Mouse (Mus musculus) liver, embryonic 12.5 days (tissue): ENCODE results near the gene Il21. TPM values are rescaled to one million over a fixed set of nuclear protein-coding genes. Genes with fewer than 3 reads are reported as not detected.

ENCODE experiments used
- ATAC-seq: fragments of 200-750 bp; cut with Nextera tagmentation; 2 replicates; pipeline ENCODE4 v1.8.0; 2017; ENCODE audit warnings: moderate number of reproducible peaks, mild to moderate bottlenecking, moderate library complexity
- H3K27ac ChIP-seq: fragments of 300-500 bp; sonication (generic); 2 replicates; pipeline ENCODE4 v1.5.1; 2016; ENCODE audit warnings: mild to moderate bottlenecking
- H3K27me3 ChIP-seq: fragments of 300-500 bp; sonication (generic); replicated peaks from 2 replicates; pipeline ENCODE4 v1.6.1; 2016; ENCODE audit warnings: mild to moderate bottlenecking, moderate library complexity
- H3K36me3 ChIP-seq: fragments of 300-500 bp; sonication (generic); 2 replicates; pipeline ENCODE4 v1.6.1; 2016; ENCODE audit warnings: mild to moderate bottlenecking, moderate library complexity
- H3K4me1 ChIP-seq: fragments of 300-500 bp; sonication (generic); 2 replicates; pipeline ENCODE4 v1.6.1; 2016
- H3K4me2 ChIP-seq: fragments of 300-500 bp; sonication (generic); 2 replicates; pipeline ENCODE4 v1.6.1; 2016; ENCODE audit warnings: mild to moderate bottlenecking, moderate library complexity
- H3K4me3 ChIP-seq: fragments of 300-500 bp; sonication (generic); 2 replicates; pipeline ENCODE4 v1.5.1; 2016; ENCODE audit warnings: mild to moderate bottlenecking, moderate library complexity
- H3K9ac ChIP-seq: fragments of 300-500 bp; sonication (generic); 2 replicates; pipeline ENCODE4 v1.6.1; 2016; ENCODE audit warnings: mild to moderate bottlenecking, moderate library complexity
- H3K9me3 ChIP-seq: fragments of 300-500 bp; sonication (generic); replicated peaks from 2 replicates; pipeline ENCODE4 v1.6.1; 2016; ENCODE audit warnings: mild to moderate bottlenecking, moderate library complexity
- WGBS: fragments of 180-500 bp; shearing (Covaris S2); methylation state at CpG from one replicate; pipeline ENCODE4 v1.1.7; 2016; ENCODE audit not compliant: insufficient replicate concordance; 5-methylcytosine and 5-hydroxymethylcytosine counted together
- microRNA-seq: library from miRNA; unstranded; fragments of <30 nt; microRNA quantifications from one replicate; pipeline ENCODE4, GENCODE M21; 2017
- polyA plus RNA-seq: library from polyadenylated mRNA; unstranded; fragments of >200 nt; fragmentation: Nextera tagmentation; extraction: Ambion mirVana; gene quantifications from 2 replicates; pipeline ENCODE4 v1.2.1, GENCODE M21; 2016

Il21 gene
- polyA plus RNA-seq, 1 experiment from 2014 or later = not detected

- H3K36me3 ChIP-seq = no peaks in the 10 kb centered on the region
- H3K4me1 ChIP-seq = no peaks in the 10 kb centered on the region
- no peak overlapping the region for H3K27ac ChIP-seq
- no peak overlapping the region for H3K9ac ChIP-seq
- H3K4me2 ChIP-seq = no peak overlapping the region
- ATAC-seq = no peak
- no peak overlapping the region for H3K4me3 ChIP-seq
- H3K9me3 ChIP-seq = no peaks in the 10 kb centered on the region
- H3K27me3 ChIP-seq = peaks cover 10% of the 10 kb centered on the region; the same call in 1 of the 2 replicates
- 48% methylated on average over 16 of the region's 16 CpGs for WGBS
These were observed 49.8 kb downstream of the Il21 start for GRCm38 (mm10) chr3:37182415-37183269.

DNA sequence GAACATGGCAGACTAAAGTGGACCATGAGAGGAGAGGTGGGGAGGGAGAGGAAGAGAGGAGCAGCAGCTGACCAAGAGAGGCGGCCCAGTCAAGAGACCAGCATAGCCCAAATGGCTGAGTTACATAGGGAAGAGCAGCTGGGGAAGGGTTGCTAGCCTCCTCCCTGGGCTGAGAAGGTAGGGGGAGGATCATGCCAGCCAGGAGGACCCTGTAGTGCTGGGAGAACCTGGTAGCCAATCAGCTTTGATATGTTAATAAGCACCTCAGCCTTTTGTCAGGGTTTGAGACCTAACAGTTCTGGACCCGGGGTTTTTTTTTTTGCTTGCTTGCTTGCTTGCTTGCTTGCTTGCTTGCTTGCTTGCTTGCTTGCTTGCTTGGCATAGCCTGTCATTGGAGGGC, 51.4 kb downstream of the Il21 start:
- WGBS = 25% methylated on average over 2 of the region's 2 CpGs
- ATAC-seq = no peak
- H3K27ac ChIP-seq = no peak overlapping the region

DNA sequence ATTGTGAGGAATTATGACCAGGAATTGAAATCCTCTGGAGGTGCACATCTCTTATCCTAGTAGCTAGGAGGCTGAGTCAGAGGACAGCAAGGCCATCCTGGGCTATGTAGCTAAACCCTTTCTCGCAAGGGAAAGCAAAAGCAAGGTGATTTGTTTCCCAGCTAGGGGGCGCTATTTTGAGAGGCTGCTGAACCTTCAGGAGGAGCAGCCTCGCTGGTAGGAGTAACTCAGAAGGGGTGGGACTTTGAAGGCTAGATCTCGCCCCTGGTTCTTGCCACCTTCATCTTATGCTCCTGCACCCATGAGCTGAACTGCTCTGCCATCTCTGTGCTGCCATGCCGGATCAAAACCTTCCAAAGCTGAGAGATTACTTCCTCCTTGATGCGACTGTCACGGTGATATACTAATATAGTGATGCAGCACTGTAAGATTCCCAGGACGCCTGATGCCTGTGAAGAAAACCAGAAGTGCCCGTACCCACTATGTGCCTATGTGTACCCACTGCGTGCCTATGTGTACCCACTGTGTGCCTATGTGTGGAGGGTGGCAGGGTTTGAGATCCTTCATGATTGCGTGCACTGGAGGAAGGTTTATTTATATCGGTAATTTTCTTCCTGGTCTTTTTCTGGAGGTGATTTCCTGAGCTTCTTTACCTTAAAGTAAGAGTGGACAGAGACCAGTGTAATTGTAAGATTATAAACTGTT, 52.2 kb downstream of the Il21 start:
- WGBS = 57% methylated on average over 12 of the region's 12 CpGs
- Histone ChIP-seq H3K27ac (no peak overlapping the region), H3K9ac (no peak overlapping the region), H3K4me3 (no peak overlapping the region), H3K4me2 (no peak overlapping the region), H3K27me3 (peaks cover 10% of the 10 kb centered on the region), H3K4me1 (no peaks in the 10 kb centered on the region), H3K36me3 (no peaks in the 10 kb centered on the region), H3K9me3 (no peaks in the 10 kb centered on the region)
- no peak for ATAC-seq

More for the DNA sequence above, 51.4 kb downstream of the Il21 start:
- no peaks in the 10 kb centered on the region for H3K4me1 ChIP-seq
- no peak overlapping the region for H3K4me3 ChIP-seq
- no peak overlapping the region for H3K9ac ChIP-seq
- no peak overlapping the region for H3K4me2 ChIP-seq
- H3K36me3 ChIP-seq = no peaks in the 10 kb centered on the region
- H3K9me3 ChIP-seq = no peaks in the 10 kb centered on the region
- H3K27me3 ChIP-seq = peaks cover 10% of the 10 kb centered on the region; the same call in 1 of the 2 replicates

DNA sequence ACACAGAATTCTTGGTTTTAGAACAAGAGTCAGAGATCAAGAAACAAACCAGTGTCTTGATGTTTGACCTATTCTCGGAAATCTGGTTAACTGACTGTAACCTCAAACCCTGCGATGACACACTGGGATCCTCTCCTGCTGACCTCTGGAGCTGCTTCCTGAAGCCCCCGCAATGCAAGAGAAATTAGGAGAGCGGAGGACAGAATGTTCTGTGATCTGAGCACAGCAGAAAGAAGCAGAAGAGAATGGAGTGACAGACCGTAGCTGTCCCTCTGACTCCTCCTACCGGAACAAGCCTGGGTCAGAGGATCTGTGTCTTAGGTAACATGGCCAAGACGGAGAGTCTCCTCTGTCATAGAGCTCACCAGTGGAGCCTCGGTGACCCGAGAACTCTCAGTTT, 53.0 kb downstream of the Il21 start:
- H3K27me3 ChIP-seq = peaks cover 10% of the 10 kb centered on the region
- no peaks in the 10 kb centered on the region for H3K36me3 ChIP-seq
- 79% methylated on average over 9 of the region's 9 CpGs for WGBS
- H3K4me2 ChIP-seq = no peak overlapping the region
- H3K27ac ChIP-seq = no peak overlapping the region
- no peak overlapping the region for H3K9ac ChIP-seq
- no peaks in the 10 kb centered on the region for H3K9me3 ChIP-seq
- no peak overlapping the region for H3K4me3 ChIP-seq
- no peak for ATAC-seq
- no peaks in the 10 kb centered on the region for H3K4me1 ChIP-seq

- no peak overlapping the region for H3K4me3 ChIP-seq
- no peak overlapping the region for H3K27ac ChIP-seq
- ATAC-seq = no peak
- 52% methylated on average over 10 of the region's 10 CpGs for WGBS
- H3K9ac ChIP-seq = no peak overlapping the region
- no peak overlapping the region for H3K4me2 ChIP-seq
- 0 out of 2 replicates have a peak, but pooled peaks cover 3% of the 10 kb centered on the region for H3K9me3 ChIP-seq
- H3K36me3 ChIP-seq = no peaks in the 10 kb centered on the region
- H3K4me1 ChIP-seq = no peaks in the 10 kb centered on the region
- H3K27me3 ChIP-seq = no peaks in the 10 kb centered on the region; the same call in 1 of the 2 replicates
These were observed 57.5 kb downstream of the Il21 start for GRCm38 (mm10) chr3:37174711-37175572.

DNA sequence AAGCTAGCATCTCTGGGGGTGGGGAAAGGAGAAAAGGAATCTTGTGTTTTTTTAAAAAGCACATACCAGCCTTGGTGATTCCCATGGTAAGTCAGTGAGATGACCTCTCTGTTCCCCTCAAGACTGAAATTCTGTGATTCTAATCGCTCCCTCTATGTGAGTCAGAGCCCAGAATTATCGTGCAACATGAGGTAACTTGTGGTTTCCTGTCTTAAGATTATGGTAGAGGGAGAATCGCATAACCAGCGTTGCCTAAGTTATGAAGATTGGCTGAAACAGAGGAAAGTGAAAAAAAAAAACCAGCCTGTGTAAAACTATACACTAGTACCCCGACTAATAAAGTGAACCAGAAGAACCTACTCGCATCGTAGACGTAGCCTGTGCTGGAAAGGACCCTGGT, 59.2 kb downstream of the Il21 start:
- H3K27ac ChIP-seq = no peak overlapping the region
- no peak overlapping the region for H3K4me2 ChIP-seq
- no peaks in the 10 kb centered on the region; the same call in 1 of the 2 replicates for H3K27me3 ChIP-seq
- no peaks in the 10 kb centered on the region for H3K4me1 ChIP-seq
- ATAC-seq = no peak
- WGBS = 41% methylated on average over 8 of the region's 8 CpGs
- H3K9ac ChIP-seq = no peak overlapping the region
- H3K4me3 ChIP-seq = no peak overlapping the region
- 0 out of 2 replicates have a peak, but pooled peaks cover 3% of the 10 kb centered on the region for H3K9me3 ChIP-seq
- H3K36me3 ChIP-seq = no peaks in the 10 kb centered on the region

Small RNAs within 50 kb of the gene (microRNA-seq; reads per million reads assigned to microRNA genes)
- not detected for gene Gm24169

Other genes with a start within 250 kb of the Il21 start
- gene Adad1, start 169.1 kb downstream of the Il21 start, polyA plus RNA-seq = 0.33 and 0.36 TPM in 2 replicates
- gene Il2, start 106.7 kb downstream of the Il21 start, polyA plus RNA-seq = 0.26 TPM in 1 of 2 replicates, not detected in the other
- 5.2 and 5.9 TPM in 2 replicates for gene Bbs12, start 79.9 kb upstream of the Il21 start, polyA plus RNA-seq
- 1.7 and 2.3 TPM in 2 replicates for gene Cetn4, start 80.1 kb upstream of the Il21 start, polyA plus RNA-seq
- gene Fgf2, start 115.7 kb upstream of the Il21 start, polyA plus RNA-seq = 0.25 and 0.30 TPM in 2 replicates
- gene Spata5, start 187.3 kb upstream of the Il21 start, polyA plus RNA-seq = 32.7 and 38.8 TPM in 2 replicates
- gene Nudt6, start 187.6 kb upstream of the Il21 start, polyA plus RNA-seq = 5.4 and 5.8 TPM in 2 replicates